Mouse (Mus musculus): ENCODE measurements around the gene Sult3a1.
"Not testable (repeated sequence)": the region's sequence is repeated elsewhere in the genome, so short reads cannot be mapped to it uniquely, and the experiment has no call there.

DNA sequence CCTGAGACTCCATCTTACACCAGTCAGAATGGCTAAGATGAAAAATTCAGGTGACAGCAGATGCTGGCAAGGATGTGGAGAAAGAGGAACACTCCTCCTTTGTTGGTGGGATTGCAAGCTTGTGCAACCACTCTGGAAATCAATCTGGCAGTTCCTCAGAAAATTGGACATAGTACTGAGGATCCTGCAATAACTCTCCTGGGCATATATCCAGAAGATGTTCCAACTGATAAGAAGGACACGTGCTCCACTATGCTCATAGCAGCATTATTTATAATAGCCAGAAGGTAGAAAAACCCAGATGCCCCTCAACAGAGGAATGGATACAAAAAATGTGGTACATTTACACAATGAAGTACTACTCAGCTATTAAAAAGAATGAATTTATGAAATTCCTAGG is 44.0 kb downstream of the Sult3a1 start:
- not testable (repeated sequence) for TF ChIP-seq POLR2A (IDR thresholded peaks at IDR 0.05; ENCODE audit: low read depth, low read length); CTCF (conservative IDR thresholded peaks at IDR 0.05; ENCODE audit: insufficient read depth, insufficient read length, low read depth, low read length)
